Mouse (Mus musculus) lung, postnatal 0 days (tissue): ENCODE results near the gene Axin1. TPM values are rescaled to one million over a fixed set of nuclear protein-coding genes. Genes with fewer than 3 reads are reported as not detected.
A peak's percentile ranks its signal among the peaks of the same experiment; 100 is the strongest.

Experiments used
- ATAC-seq: fragments of 200-750 bp; cut with Nextera tagmentation; 2 replicates; pipeline ENCODE4 v1.8.0; 2017; ENCODE audit warnings: moderate library complexity
- DNase-seq: peaks from one replicate; pipeline ENCODE4 v3.0.0-alpha.2; 2016; ENCODE audit warnings: low spot score
- H3K27ac ChIP-seq: fragments of 300-500 bp; sonication (generic); 2 replicates; pipeline ENCODE4 v1.5.1; 2014; ENCODE audit warnings: antibody characterized with exemption, mild to moderate bottlenecking, low read length, mixed read lengths
- H3K27me3 ChIP-seq: fragments of 300-500 bp; sonication (generic); replicated peaks from 2 replicates; pipeline ENCODE4 v1.6.1; 2014; ENCODE audit warnings: low read length, mixed read lengths; ENCODE audit not compliant: insufficient read depth
- H3K36me3 ChIP-seq: fragments of 300-500 bp; sonication (generic); 2 replicates; pipeline ENCODE4 v1.6.1; 2014; ENCODE audit warnings: low read length, mixed read lengths; ENCODE audit not compliant: insufficient read depth
- H3K4me1 ChIP-seq: fragments of 300-500 bp; sonication (generic); 2 replicates; pipeline ENCODE4 v1.6.1; 2014; ENCODE audit warnings: antibody characterized with exemption, low read depth, low read length, mixed read lengths; ENCODE audit not compliant: insufficient read depth
- H3K4me2 ChIP-seq: fragments of 300-500 bp; sonication (generic); replicated peaks from 2 replicates; pipeline ENCODE4 v1.6.1; 2014; ENCODE audit warnings: low read depth, mild to moderate bottlenecking, low read length, moderate library complexity, mixed read lengths
- H3K4me3 ChIP-seq: fragments of 300-500 bp; sonication (generic); 2 replicates; pipeline ENCODE4 v1.5.1; 2014; ENCODE audit warnings: low read depth, low read length
- H3K9ac ChIP-seq: fragments of 300-500 bp; sonication (generic); replicated peaks from 2 replicates; pipeline ENCODE4 v1.6.1; 2014; ENCODE audit warnings: low read depth, mild to moderate bottlenecking
- H3K9me3 ChIP-seq: fragments of 300-500 bp; sonication (generic); 2 replicates; pipeline ENCODE4 v1.6.1; 2016; ENCODE audit warnings: low read length, mixed read lengths
- CTCF ChIP-seq: IDR thresholded peaks from 2 replicates; pipeline ENCODE4 v1.5.1; 2016; ENCODE audit warnings: antibody characterized with exemption, mild to moderate bottlenecking
- EP300 ChIP-seq: IDR thresholded peaks from 2 replicates; pipeline ENCODE4 v1.6.1; 2016; ENCODE audit warnings: antibody characterized with exemption, mild to moderate bottlenecking, control low read depth
- WGBS: fragments of 180-500 bp; shearing (Covaris S2); extraction: QIAGEN DNeasy Blood & Tissue Kit; methylation state at CpG from one replicate; pipeline ENCODE4 v1.1.7; 2014; 5-methylcytosine and 5-hydroxymethylcytosine counted together
- polyA plus RNA-seq: library from polyadenylated mRNA; unstranded; fragments of >200 nt; fragmentation: Nextera tagmentation; extraction: Ambion mirVana; gene quantifications from 2 replicates; pipeline ENCODE4 v1.2.1, GENCODE M21; 2015

Gene Axin1
- polyA plus RNA-seq, 1 experiment from 2014 or later: 10.2 TPM

GRCm38 (mm10) chr17:26240990-26241389, 102.5 kb downstream of the Axin1 start:
- no peak for ATAC-seq
- H3K36me3 ChIP-seq: no peaks in the 10 kb centered on the region
- no peak overlapping the region for H3K4me3 ChIP-seq
- no peaks in the 10 kb centered on the region for H3K27me3 ChIP-seq
- no peak overlapping the region for H3K27ac ChIP-seq
- no peak for DNase-seq
- peaks cover 3% of the 10 kb centered on the region; the same call in 1 of the 2 replicates for H3K4me1 ChIP-seq
- no peak overlapping the region for H3K4me2 ChIP-seq
- no peak overlapping the region for H3K9ac ChIP-seq
- WGBS: 80% methylated on average over 6 of the region's 6 CpGs
- H3K9me3 ChIP-seq: no peaks in the 10 kb centered on the region
- TF ChIP-seq CTCF: no peak
- no peak for TF ChIP-seq EP300

GRCm38 (mm10) chr17:26243471-26244100, 105.1 kb downstream of the Axin1 start:
- peak overlapping the region; percentile 53 for H3K4me3 ChIP-seq
- no peaks in the 10 kb centered on the region for H3K36me3 ChIP-seq
- DNase-seq (peak; percentile 84), ATAC-seq (peak; percentile 81)
- peak overlapping the region; percentile 74 for H3K27ac ChIP-seq
- TF ChIP-seq CTCF: peak; percentile 65
- no peak for TF ChIP-seq EP300
- no peak overlapping the region; the same call in 1 of the 2 replicates for H3K9ac ChIP-seq
- under 1% methylated on average over 32 of the region's 32 CpGs for WGBS
- H3K27me3 ChIP-seq: no peaks in the 10 kb centered on the region
- H3K9me3 ChIP-seq: no peaks in the 10 kb centered on the region
- H3K4me2 ChIP-seq: peak overlapping the region; percentile 61
- H3K4me1 ChIP-seq: peaks cover 3% of the 10 kb centered on the region; the same call in 1 of the 2 replicates

GRCm38 (mm10) chr17:26244101-26244841, 105.8 kb downstream of the Axin1 start, which contains the start of gene Fam234a:
TSS of gene Fam234a (minus strand) at chr17:26244242.
- ATAC-seq: peak; percentile 98
- no peaks in the 10 kb centered on the region for H3K9me3 ChIP-seq
- 4% methylated on average over 33 of the region's 33 CpGs for WGBS
- H3K27me3 ChIP-seq: no peaks in the 10 kb centered on the region
- peak within 1 kb of the TSS; percentile 53 for H3K4me3 ChIP-seq
- no peaks in the 10 kb centered on the region for H3K36me3 ChIP-seq
- peaks cover 3% of the 10 kb centered on the region; the same call in 1 of the 2 replicates for H3K4me1 ChIP-seq
- peak within 1 kb of the TSS; percentile 61 for H3K4me2 ChIP-seq
- TF ChIP-seq EP300 (no peak), CTCF (no peak; the same call in 1 of the 2 replicates)
- peak within 1 kb of the TSS; percentile 74 for H3K27ac ChIP-seq
- no peak within 1 kb of the TSS; the same call in 1 of the 2 replicates for H3K9ac ChIP-seq
- peak; percentile 99 for DNase-seq

Other genes with a start within 250 kb of the Axin1 start
- 19.3 and 21.7 TPM in 2 replicates for gene Rab40c, start 219.0 kb upstream of the Axin1 start, polyA plus RNA-seq
- 36.9 and 37.5 TPM in 2 replicates for gene Pigq, start 193.8 kb upstream of the Axin1 start, polyA plus RNA-seq
- gene Nhlrc4, start 193.7 kb upstream of the Axin1 start, polyA plus RNA-seq: 4.5 and 4.9 TPM in 2 replicates
- not detected in 2 replicates for gene A930017K11Rik, start 186.1 kb upstream of the Axin1 start, polyA plus RNA-seq
- 12.7 and 13.9 TPM in 2 replicates for gene Capn15, start 152.9 kb upstream of the Axin1 start, polyA plus RNA-seq
- gene Rab11fip3, start 69.1 kb upstream of the Axin1 start, polyA plus RNA-seq: 7.2 and 9.3 TPM in 2 replicates
- 18.7 and 23.8 TPM in 2 replicates for gene Decr2, start 48.4 kb upstream of the Axin1 start, polyA plus RNA-seq
- 8.5 and 9.2 TPM in 2 replicates for gene Nme4, start 43.1 kb upstream of the Axin1 start, polyA plus RNA-seq
- gene Tmem8, start 25.4 kb upstream of the Axin1 start, polyA plus RNA-seq: 7.9 and 9.1 TPM in 2 replicates
- gene Mrpl28, start 15.2 kb upstream of the Axin1 start, polyA plus RNA-seq: 109 and 110 TPM in 2 replicates
- gene Pdia2, start 60.4 kb downstream of the Axin1 start, polyA plus RNA-seq: 0.40 and 0.49 TPM in 2 replicates
- gene Rgs11, start 64.3 kb downstream of the Axin1 start, polyA plus RNA-seq: 11.8 and 12.0 TPM in 2 replicates
- 22.9 and 23.8 TPM in 2 replicates for gene Arhgdig, start 69.1 kb downstream of the Axin1 start, polyA plus RNA-seq
- 71.2 and 71.8 TPM in 2 replicates for gene Fam234a, start 105.6 kb downstream of the Axin1 start, polyA plus RNA-seq
- gene Luc7l, start 114.2 kb downstream of the Axin1 start, polyA plus RNA-seq: 42.2 and 46.6 TPM in 2 replicates